Mouse (Mus musculus) lung, adult 10 weeks (tissue): ENCODE results near the gene Six6. TPM values are rescaled to one million over a fixed set of nuclear protein-coding genes. Genes with fewer than 3 reads are reported as not detected.

Experiments
- polyA plus RNA-seq: library from polyadenylated mRNA; stranded (reverse); fragments of 350-450 nt; fragmentation: Illumina TruSeq; extraction: RNeasy Lipid Tissue Mini Kit (QIAGEN cat#74804); gene quantifications from one replicate; pipeline ENCODE4 v1.2.3, GENCODE M21; 2014; ENCODE audit warnings: low read depth, low replicate concordance; ENCODE audit not compliant: insufficient read depth

Gene Six6
- not detected for polyA plus RNA-seq

GRCm38 (mm10) chr12:72939616-72940015 is at the start of gene Six6:
Six6 (plus strand) TSS chr12:72939892.

GRCm38 (mm10) chr12:72940071-72940821 is 554 bp downstream of the Six6 start, which contains the start of gene 4930447C04Rik:
4930447C04Rik (minus strand) TSS chr12:72940774.

Other genes starting within 250 kb of the Six6 start
- gene Ppm1a, start 182.4 kb upstream of the Six6 start, polyA plus RNA-seq = 70.4 TPM
- not detected for gene 4930447C04Rik, start 882 bp downstream of the Six6 start, polyA plus RNA-seq
- 1.5 TPM for gene Six1, start 114.0 kb downstream of the Six6 start, polyA plus RNA-seq
- gene Six4, start 173.6 kb downstream of the Six6 start, polyA plus RNA-seq = 1.2 TPM
- gene Mnat1, start 183.8 kb downstream of the Six6 start, polyA plus RNA-seq = 23.5 TPM